Mouse (Mus musculus) myocyte (in vitro differentiated cells): ENCODE measurements around the gene Kcnd3. TPM values are rescaled to one million over a fixed set of nuclear protein-coding genes. Genes with fewer than 3 reads are reported as not detected.

Source experiments
- H3K27me3 ChIP-seq: one replicate; pipeline ENCODE4 v1.6.1; 2011; ENCODE audit not compliant: control insufficient read depth, insufficient read depth, insufficient read length
- H3K36me3 ChIP-seq: one replicate; pipeline ENCODE4 v1.6.1; 2011; ENCODE audit not compliant: control insufficient read depth, insufficient read depth
- H3K4me2 ChIP-seq: one replicate; pipeline ENCODE4 v1.6.1; 2011; ENCODE audit warnings: low read depth, control low read depth
- H3K4me3 ChIP-seq: one replicate; pipeline ENCODE4 v1.5.1; 2011; ENCODE audit warnings: mild to moderate bottlenecking, control low read depth, moderate library complexity
- H3K79me2 ChIP-seq: one replicate; pipeline ENCODE4 v1.6.1; 2011; ENCODE audit not compliant: control insufficient read depth, insufficient read depth
- H3ac ChIP-seq: one replicate; pipeline ENCODE4 v1.6.1; 2011; ENCODE audit not compliant: control insufficient read depth, insufficient read length
- CEBPB ChIP-seq: IDR thresholded peaks from 2 replicates; pipeline ENCODE4 v1.6.1; 2011; ENCODE audit warnings: mild to moderate bottlenecking, moderate library complexity; ENCODE audit not compliant: poor library complexity, insufficient read depth, severe bottlenecking
- E2F4 ChIP-seq: IDR thresholded peaks from one replicate; pipeline ENCODE4 v1.6.1; 2011; ENCODE audit warnings: mild to moderate bottlenecking, control low read depth, moderate library complexity; ENCODE audit not compliant: insufficient read depth
- MAX ChIP-seq: IDR thresholded peaks from one replicate; pipeline ENCODE4 v1.6.1; 2011; ENCODE audit warnings: low read depth, mild to moderate bottlenecking, control low read depth
- MYOD1 ChIP-seq, 3 experiments: IDR thresholded peaks; one replicate each; pipeline ENCODE4 v1.6.1; 2011; ENCODE audit warnings: control low read depth in 2 of 3, low read depth in 2 of 3, mild to moderate bottlenecking in 2 of 3, moderate library complexity in 1 of 3; ENCODE audit not compliant: insufficient read length in 2 of 3, control insufficient read depth in 1 of 3
- MYOG ChIP-seq, 3 experiments: IDR thresholded peaks; one replicate each; pipeline ENCODE4 v1.6.1; 2011; ENCODE audit warnings: control low read depth in 2 of 3, low read depth in 2 of 3, mild to moderate bottlenecking in 2 of 3; ENCODE audit not compliant: insufficient read length in 2 of 3, control insufficient read depth in 1 of 3, insufficient read depth in 1 of 3
- POLR2A ChIP-seq: IDR thresholded peaks from one replicate; pipeline ENCODE4 v1.6.1; 2011; ENCODE audit warnings: low read depth, mild to moderate bottlenecking, control low read depth, moderate library complexity; ENCODE audit not compliant: insufficient read length
- POLR2AphosphoS2 ChIP-seq: IDR thresholded peaks from one replicate; pipeline ENCODE4 v1.6.1; 2011; ENCODE audit warnings: low read depth, control low read depth; ENCODE audit not compliant: insufficient read length
- REST ChIP-seq: IDR thresholded peaks from one replicate; pipeline ENCODE4 v1.6.1; 2011; ENCODE audit warnings: mild to moderate bottlenecking, control low read depth, moderate library complexity; ENCODE audit not compliant: insufficient read depth, insufficient read length
- SRF ChIP-seq: IDR thresholded peaks from one replicate; pipeline ENCODE4 v1.6.1; 2011; ENCODE audit warnings: low read depth; ENCODE audit not compliant: control insufficient read depth, insufficient read length
- TCF12 ChIP-seq: IDR thresholded peaks from one replicate; pipeline ENCODE4 v1.6.1; 2011; ENCODE audit warnings: mild to moderate bottlenecking, control low read depth; ENCODE audit not compliant: poor library complexity, insufficient read depth, severe bottlenecking
- TCF3 ChIP-seq: IDR thresholded peaks from one replicate; pipeline ENCODE4 v1.6.1; 2011; ENCODE audit warnings: low read depth, control low read depth; ENCODE audit not compliant: insufficient read length
- USF1 ChIP-seq: IDR thresholded peaks from one replicate; pipeline ENCODE4 v1.6.1; 2011; ENCODE audit warnings: low read depth, mild to moderate bottlenecking, control low read depth, moderate library complexity
- polyA plus RNA-seq: library from polyadenylated mRNA; unstranded; fragments of >200 nt; fragmentation: generic; extraction: Trizol; gene quantifications from one replicate; pipeline ENCODE4 v1.2.1, GENCODE M21; 2012; ENCODE audit warnings: missing spikeins

Gene Kcnd3
- polyA plus RNA-seq, 1 experiment = not detected

- H3K27me3 ChIP-seq = no peaks in the 10 kb centered on the region
- H3K79me2 ChIP-seq = no peaks in the 10 kb centered on the region
- H3K4me2 ChIP-seq = no peak overlapping the region
- no peak overlapping the region for H3ac ChIP-seq
- H3K36me3 ChIP-seq = no peaks in the 10 kb centered on the region
- H3K4me3 ChIP-seq = no peak overlapping the region
- TF ChIP-seq REST = no peak
- no peak for TF ChIP-seq SRF
Measured at GRCm38 (mm10) chr3:105406036-105406435, 46.1 kb upstream of the Kcnd3 start.

- Histone ChIP-seq H3K4me2 (no peak overlapping the region), H3K36me3 (no peaks in the 10 kb centered on the region)
- TF ChIP-seq TCF3 (no peak), REST (no peak), POLR2A (no peak), POLR2AphosphoS2 (no peak), MYOD1 (IDR thresholded peaks at IDR 0.05; ENCODE audit: control insufficient read depth in 1 of 3, insufficient read length in 2 of 3, low read depth in 2 of 3) (no peak), USF1 (no peak), MAX (no peak), CEBPB (no peak), TCF12 (no peak), SRF (no peak), E2F4 (no peak), MYOG (IDR thresholded peaks at IDR 0.05; ENCODE audit: control insufficient read depth in 1 of 3, insufficient read depth in 1 of 3, insufficient read length in 2 of 3, low read depth in 2 of 3) (no peak)
Measured at GRCm38 (mm10) chr3:105408211-105408610, 43.9 kb upstream of the Kcnd3 start.

GRCm38 (mm10) chr3:105410810-105411209 lies 41.3 kb upstream of the Kcnd3 start:
- Histone ChIP-seq H3K79me2 (no peaks in the 10 kb centered on the region), H3K36me3 (no peaks in the 10 kb centered on the region), H3K4me2 (no peak overlapping the region), H3K27me3 (no peaks in the 10 kb centered on the region), H3K4me3 (no peak overlapping the region), H3ac (no peak overlapping the region)
- TF ChIP-seq POLR2A (no peak), TCF12 (no peak), MYOD1 (IDR thresholded peaks at IDR 0.05; ENCODE audit: control insufficient read depth in 1 of 3, insufficient read length in 2 of 3, low read depth in 2 of 3) (no peak), CEBPB (no peak), TCF3 (no peak), REST (no peak), USF1 (no peak), POLR2AphosphoS2 (no peak), MAX (no peak)

More at GRCm38 (mm10) chr3:105408211-105408610, 43.9 kb upstream of the Kcnd3 start:
- H3K27me3 ChIP-seq = no peaks in the 10 kb centered on the region
- H3ac ChIP-seq = no peak overlapping the region
- no peak overlapping the region for H3K4me3 ChIP-seq
- no peaks in the 10 kb centered on the region for H3K79me2 ChIP-seq

GRCm38 (mm10) chr3:105411776-105412175 lies 40.4 kb upstream of the Kcnd3 start:
- Histone ChIP-seq H3K27me3 (no peaks in the 10 kb centered on the region), H3K4me2 (no peak overlapping the region), H3ac (no peak overlapping the region), H3K79me2 (no peaks in the 10 kb centered on the region), H3K36me3 (no peaks in the 10 kb centered on the region), H3K4me3 (no peak overlapping the region)
- TF ChIP-seq POLR2A (no peak), CEBPB (no peak), POLR2AphosphoS2 (no peak), TCF3 (no peak), TCF12 (no peak), MYOD1 (IDR thresholded peaks at IDR 0.05; ENCODE audit: control insufficient read depth in 1 of 3, insufficient read length in 2 of 3, low read depth in 2 of 3) (no peak)

- no peak overlapping the region for H3ac ChIP-seq
- no peak for TF ChIP-seq TCF3
- no peak for TF ChIP-seq SRF
- TF ChIP-seq MYOG (IDR thresholded peaks at IDR 0.05; ENCODE audit: control insufficient read depth in 1 of 3, insufficient read depth in 1 of 3, insufficient read length in 2 of 3, low read depth in 2 of 3) = no peak
- TF ChIP-seq CEBPB = no peak
- no peak for TF ChIP-seq USF1
- TF ChIP-seq MYOD1 (IDR thresholded peaks at IDR 0.05; ENCODE audit: control insufficient read depth in 1 of 3, insufficient read length in 2 of 3, low read depth in 2 of 3) = no peak
- no peak for TF ChIP-seq REST
- no peak for TF ChIP-seq POLR2A
- TF ChIP-seq TCF12 = no peak
- TF ChIP-seq POLR2AphosphoS2 = no peak
- no peak for TF ChIP-seq E2F4
- H3K4me3 ChIP-seq = no peak overlapping the region
- H3K4me2 ChIP-seq = no peak overlapping the region
- no peaks in the 10 kb centered on the region for H3K27me3 ChIP-seq
- no peaks in the 10 kb centered on the region for H3K79me2 ChIP-seq
- H3K36me3 ChIP-seq = no peaks in the 10 kb centered on the region
Measured at GRCm38 (mm10) chr3:105412229-105412628, 39.9 kb upstream of the Kcnd3 start.
